Mouse (Mus musculus) MEL (cell line): ENCODE data around the gene Calml3.

Experiments
- BHLHE40 ChIP-seq: IDR thresholded peaks from 2 replicates; pipeline ENCODE4 v1.6.1; 2012; ENCODE audit warnings: low read depth, mild to moderate bottlenecking, inconsistent platforms, low read length, improper control_type of control experiment, borderline replicate concordance
- CHD1 ChIP-seq: IDR thresholded peaks from 2 replicates; pipeline ENCODE4 v1.6.1; 2012; ENCODE audit warnings: low read depth, mild to moderate bottlenecking, inconsistent platforms, low read length, improper control_type of control experiment
- CTCF ChIP-seq, 3 experiments: IDR thresholded peaks in 2 of 3; conservative IDR thresholded peaks in 1 of 3; 2 replicates each; pipeline ENCODE4 v1.5.1; 2011 to 2012; ENCODE audit warnings: low read length in 3 of 3, low read depth in 2 of 3, mild to moderate bottlenecking in 2 of 3, improper control_type of control experiment in 1 of 3, inconsistent platforms in 1 of 3, mixed read lengths in 1 of 3, moderate library complexity in 1 of 3; ENCODE audit not compliant: control insufficient read depth in 1 of 3, insufficient read depth in 1 of 3, poor library complexity in 1 of 3, severe bottlenecking in 1 of 3
- ELF1 ChIP-seq: IDR thresholded peaks from 2 replicates; pipeline ENCODE4 v1.6.1; 2014; ENCODE audit warnings: low read depth, mild to moderate bottlenecking, inconsistent platforms, low read length, improper control_type of control experiment, moderate library complexity
- ETS1 ChIP-seq: IDR thresholded peaks from 2 replicates; pipeline ENCODE4 v1.6.1; 2012; ENCODE audit warnings: low read depth, mild to moderate bottlenecking, inconsistent platforms, low read length, improper control_type of control experiment, moderate library complexity
- MAFK ChIP-seq: IDR thresholded peaks from 2 replicates; pipeline ENCODE4 v1.6.1; 2011; ENCODE audit warnings: low read depth, mild to moderate bottlenecking, low read length, improper control_type of control experiment, borderline replicate concordance
- MAX ChIP-seq: IDR thresholded peaks from 2 replicates; pipeline ENCODE4 v1.6.1; 2011; ENCODE audit warnings: low read length, improper control_type of control experiment
- MEF2A ChIP-seq: IDR thresholded peaks from 2 replicates; pipeline ENCODE4 v1.6.1; 2014; ENCODE audit warnings: low read depth, mild to moderate bottlenecking, inconsistent platforms, low read length, improper control_type of control experiment; ENCODE audit not compliant: poor library complexity, insufficient replicate concordance, severe bottlenecking; ENCODE audit errors: extremely low read depth
- MYB ChIP-seq: IDR thresholded peaks from 2 replicates; pipeline ENCODE4 v1.6.1; 2011; ENCODE audit warnings: mild to moderate bottlenecking, low read depth, low read length, improper control_type of control experiment
- POLR2A ChIP-seq, 2 experiments: IDR thresholded peaks; 2 replicates each; pipeline ENCODE4 v1.6.1; 2011 to 2012; ENCODE audit warnings: low read length in 2 of 2, mild to moderate bottlenecking in 2 of 2, control low read depth in 1 of 2, improper control_type of control experiment in 1 of 2, low read depth in 1 of 2, moderate library complexity in 1 of 2; ENCODE audit not compliant: control insufficient read depth in 1 of 2, insufficient read depth in 1 of 2, poor library complexity in 1 of 2
- POLR2AphosphoS5 ChIP-seq: IDR thresholded peaks from 2 replicates; pipeline ENCODE4 v1.6.1; 2012; ENCODE audit warnings: low read depth, borderline replicate concordance, mild to moderate bottlenecking, inconsistent platforms, low read length, moderate library complexity, mixed read lengths
- TBP ChIP-seq: IDR thresholded peaks from 2 replicates; pipeline ENCODE4 v1.8.0; 2011; ENCODE audit warnings: low read depth, low read length, improper control_type of control experiment
- TCF12 ChIP-seq: IDR thresholded peaks from 2 replicates; pipeline ENCODE4 v1.6.1; 2014; ENCODE audit warnings: low read depth, mild to moderate bottlenecking, inconsistent platforms, low read length, improper control_type of control experiment, moderate library complexity
- USF1 ChIP-seq: IDR thresholded peaks from 2 replicates; pipeline ENCODE4 v1.6.1; 2014; ENCODE audit warnings: low read depth, mild to moderate bottlenecking, inconsistent platforms, low read length, improper control_type of control experiment, moderate library complexity

- TF ChIP-seq TCF12 (no peak), MAX (no peak), CTCF (IDR thresholded peaks at IDR 0.05 in 2 of 3, conservative IDR thresholded peaks at IDR 0.05 in 1 of 3; ENCODE audit: control insufficient read depth in 1 of 3, insufficient read depth in 1 of 3, low read depth in 2 of 3, low read length in 3 of 3, poor library complexity in 1 of 3, severe bottlenecking in 1 of 3) (no peak), MAFK (no peak), USF1 (no peak), BHLHE40 (no peak), MEF2A (no peak), TBP (no peak), MYB (no peak), POLR2AphosphoS5 (no peak), CHD1 (no peak), ETS1 (no peak), ELF1 (no peak), POLR2A (IDR thresholded peaks at IDR 0.05; ENCODE audit: control insufficient read depth in 1 of 2, insufficient read depth in 1 of 2, low read depth in 1 of 2, low read length in 2 of 2, poor library complexity in 1 of 2) (no peak)
Measured at GRCm38 (mm10) chr13:3804186-3804585, at the start of gene Calml3.
